Mouse (Mus musculus) gastrocnemius, postnatal 10 days (tissue): ENCODE measurements around the gene Cdc42bpa. TPM values are rescaled to one million over a fixed set of nuclear protein-coding genes. Genes with fewer than 3 reads are reported as not detected.

ENCODE experiments used
- DNase-seq: peaks from one replicate; pipeline ENCODE4 v3.0.0; 2021; ENCODE audit warnings: mixed read lengths
- long read RNA-seq, 2 experiments: library from polyadenylated mRNA; stranded (forward); transcript quantifications; one replicate each; pipeline ENCODE4 v2.0.0; 2021
- total RNA-seq, 2 experiments: library from RNA; stranded (reverse); gene quantifications; 2 replicates each; pipeline ENCODE4 v1.2.3; 2021

Gene Cdc42bpa
- total RNA-seq: 10 to 100 TPM; 34.9 to 43.3 TPM
- long read RNA-seq, experiment 1, full-length matches to known transcripts: 2 of 8 reads
- long read RNA-seq, experiment 1, partial matches to known transcripts: 3 of 8 reads
- long read RNA-seq, experiment 1, other reads (novel, unspliced or antisense): 3 of 8 reads
- long read RNA-seq, experiment 2, full-length matches to known transcripts: 1 of 6 reads
- long read RNA-seq, experiment 2, partial matches to known transcripts: 2 of 6 reads
- long read RNA-seq, experiment 2, other reads (novel, unspliced or antisense): 3 of 6 reads

DNA sequence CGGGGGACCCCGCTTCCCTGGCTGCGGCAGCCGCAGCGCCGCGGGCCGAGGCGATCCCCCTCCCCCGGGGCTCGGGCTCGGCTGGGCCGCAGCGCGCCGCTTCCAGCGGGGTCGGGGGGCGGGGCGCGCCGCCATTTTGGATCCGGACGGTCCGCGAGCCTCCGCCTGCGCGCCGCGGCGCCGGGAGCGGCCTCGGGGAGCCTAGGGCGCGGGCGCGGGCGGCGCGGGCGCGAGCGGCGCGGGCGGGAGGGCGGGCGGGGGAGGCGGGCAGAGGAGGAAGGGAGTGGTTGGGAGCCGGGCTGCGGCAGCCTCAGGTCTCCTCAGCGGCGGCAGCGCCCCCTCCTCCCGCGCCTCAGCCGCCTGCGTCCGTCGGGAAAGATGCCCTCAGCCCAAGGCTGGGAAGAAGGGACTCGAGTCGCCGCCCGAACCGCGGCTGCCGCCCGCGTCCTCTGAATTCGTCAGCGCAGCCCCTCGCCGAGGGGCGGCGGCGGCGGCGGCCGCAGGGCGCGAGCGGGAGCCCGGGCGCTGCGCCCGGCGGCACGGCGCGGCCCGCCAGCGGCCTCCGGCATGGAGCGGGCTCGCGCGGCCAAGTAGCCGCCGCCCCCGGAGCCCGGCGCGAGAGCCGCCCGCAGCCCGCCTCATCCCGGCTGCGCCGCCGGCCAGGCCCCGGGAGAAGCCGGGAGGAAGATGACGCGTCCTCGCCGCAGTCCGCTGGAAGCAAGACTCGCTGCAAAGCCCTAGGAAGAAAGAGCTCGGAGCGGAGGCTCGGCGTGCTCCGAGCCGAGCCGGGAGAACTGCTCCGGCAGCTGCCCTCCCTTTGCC lies at the start of gene Cdc42bpa:
Gene Cdc42bpa, plus strand, starts transcription at position 752 of the 822 bp plus-strand sequence.
- DNase-seq: peak; percentile 86

DNA sequence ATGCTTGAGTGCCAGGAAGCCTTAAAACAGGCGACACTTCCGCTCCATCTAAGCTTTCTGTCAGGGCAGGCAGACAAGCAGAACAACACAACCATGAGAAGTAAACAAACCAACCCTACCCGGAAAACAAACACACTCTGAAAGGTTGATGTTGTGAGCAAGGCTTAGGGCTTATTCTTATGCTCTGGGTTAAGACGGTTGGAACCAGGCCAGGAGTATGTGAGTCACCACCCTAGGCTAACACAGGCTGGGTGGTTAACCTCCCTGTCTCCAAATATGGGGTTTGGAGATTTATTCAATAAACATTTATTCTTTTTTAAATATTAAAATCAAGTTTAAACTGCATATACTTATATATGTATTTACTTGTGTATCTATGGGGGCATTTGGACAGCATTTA lies 46.8 kb upstream of the Cdc42bpa start:
- DNase-seq: peak; percentile 54

DNA sequence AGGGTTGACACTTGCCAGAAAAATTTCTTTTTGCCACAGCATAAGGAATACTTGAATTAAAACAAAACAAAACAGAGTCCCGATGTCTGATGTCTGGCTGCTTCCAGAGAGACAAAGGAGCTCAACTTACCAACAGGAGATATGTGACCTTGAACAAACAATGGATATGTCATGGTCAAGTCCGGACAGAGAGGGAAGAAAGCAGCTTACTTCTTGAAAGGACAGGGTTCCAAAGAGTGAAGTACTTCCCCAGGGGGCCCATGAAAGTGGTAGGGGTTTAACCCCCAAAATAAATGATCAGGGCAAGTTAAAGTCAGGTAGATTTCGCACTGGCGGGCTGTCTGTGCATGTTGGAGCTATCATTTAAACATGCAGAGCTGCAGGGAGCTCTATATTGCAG lies 43.2 kb upstream of the Cdc42bpa start:
- DNase-seq: no peak

DNA sequence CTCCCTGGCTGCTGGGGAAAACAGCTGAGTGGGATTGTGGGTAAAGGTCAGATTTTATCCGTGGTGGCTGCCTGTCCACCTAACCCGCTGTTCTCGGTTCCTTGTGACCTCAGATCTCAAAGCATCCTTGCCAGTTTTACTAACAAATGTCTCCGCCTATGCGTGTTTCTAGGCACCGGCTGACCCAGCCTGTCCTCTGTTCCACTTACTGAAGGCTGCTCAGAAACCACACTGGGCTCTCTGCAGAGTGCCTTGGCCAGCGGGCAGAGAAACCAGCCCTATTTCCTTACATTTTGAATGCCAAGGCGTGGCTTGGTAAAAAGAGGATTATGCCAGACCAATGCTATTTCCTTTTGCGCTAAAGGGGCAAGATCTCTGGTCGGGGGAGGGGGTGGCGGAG lies 42.8 kb upstream of the Cdc42bpa start:
- no peak for DNase-seq

DNA sequence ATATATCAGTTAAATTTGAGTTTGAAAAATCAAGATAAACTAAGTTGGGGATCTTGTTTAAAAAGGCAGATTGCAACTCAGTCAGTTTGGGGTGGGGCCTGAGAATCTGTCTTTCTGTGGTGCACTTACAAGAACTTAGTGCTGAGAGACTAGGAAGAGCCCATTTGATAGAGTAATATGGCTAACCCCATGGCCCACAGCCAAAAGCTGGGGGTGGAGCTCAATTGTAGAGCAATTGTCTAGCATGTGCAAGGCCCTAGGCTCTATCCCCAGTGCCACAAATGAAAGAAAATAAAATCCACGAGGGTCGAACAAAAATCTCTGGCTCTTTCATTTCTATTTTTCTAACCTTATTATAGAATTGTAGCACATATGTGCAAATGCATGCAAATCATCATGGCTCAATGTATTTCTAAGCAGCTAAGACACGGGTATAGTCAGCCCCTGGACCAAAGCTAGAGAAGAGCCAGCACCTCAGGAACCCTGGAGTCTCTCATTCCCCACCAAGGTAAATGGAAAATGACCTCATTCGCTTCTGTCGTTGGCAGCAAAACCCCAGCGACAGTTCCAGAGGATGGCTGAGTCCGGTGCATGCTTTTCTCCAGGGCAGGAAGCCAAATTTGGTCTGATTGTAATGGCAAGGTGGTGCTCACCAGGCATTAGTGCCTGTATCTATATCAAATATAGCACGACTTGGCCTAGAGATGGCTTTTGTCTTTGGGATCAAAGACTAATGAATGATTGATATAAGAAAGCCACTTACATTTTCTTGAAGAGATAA lies 40.4 kb upstream of the Cdc42bpa start:
- peak; percentile 38 for DNase-seq

DNA sequence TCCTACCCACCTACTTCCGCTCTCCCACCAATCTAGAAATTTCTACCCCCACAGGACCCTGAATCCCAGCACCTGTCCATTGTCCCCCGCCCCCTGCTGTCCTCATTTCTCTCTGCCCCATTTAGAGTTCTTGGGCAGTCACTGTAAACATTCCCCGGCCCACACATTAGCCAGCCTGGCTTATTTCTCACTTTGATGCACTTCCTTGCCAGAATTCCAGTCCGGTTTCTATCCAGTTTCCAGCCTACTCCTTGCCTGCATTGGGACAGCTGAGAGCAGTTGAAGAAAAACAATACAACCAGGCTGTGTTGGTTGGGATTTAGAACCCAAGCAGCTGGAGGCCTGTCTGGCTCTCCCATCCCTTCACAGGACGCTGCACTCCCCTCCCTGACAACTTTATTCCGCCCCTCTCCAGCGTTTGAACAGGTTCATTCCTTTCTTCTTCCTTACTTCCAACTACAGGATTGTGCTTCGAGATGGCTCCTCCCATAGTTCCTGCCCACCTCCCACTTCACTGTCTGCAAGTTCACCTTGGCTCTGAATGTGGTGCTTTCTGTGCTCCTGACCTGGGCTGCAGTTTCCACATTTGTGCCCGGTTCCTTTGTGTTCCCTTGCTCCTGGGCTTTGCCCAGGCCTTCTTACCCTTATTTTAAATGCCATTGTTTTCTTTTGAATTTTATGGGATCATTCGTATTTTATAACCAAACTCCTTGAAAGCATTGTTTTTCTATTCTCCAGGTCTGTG lies 36.4 kb upstream of the Cdc42bpa start:
- DNase-seq: no peak

DNA sequence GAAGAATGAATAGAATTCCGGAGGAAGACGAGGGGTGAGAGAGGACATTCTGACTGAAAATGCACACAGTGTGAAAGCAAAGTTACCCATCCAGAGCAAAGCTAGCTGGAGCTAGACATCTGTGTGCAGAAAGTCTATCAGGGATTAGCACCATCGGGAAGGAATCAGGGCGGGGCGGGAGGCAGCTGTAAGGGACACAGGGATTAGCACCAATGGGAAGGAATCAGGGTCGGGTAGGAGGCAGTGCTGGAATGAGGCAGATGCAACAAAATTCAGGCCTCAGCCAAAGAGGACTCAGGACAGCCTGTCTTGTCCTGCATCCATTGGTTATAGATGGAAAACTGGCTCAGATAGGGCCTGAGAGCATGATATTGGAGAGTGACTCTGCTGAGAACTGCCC lies 34.0 kb upstream of the Cdc42bpa start:
- no peak for DNase-seq

DNA sequence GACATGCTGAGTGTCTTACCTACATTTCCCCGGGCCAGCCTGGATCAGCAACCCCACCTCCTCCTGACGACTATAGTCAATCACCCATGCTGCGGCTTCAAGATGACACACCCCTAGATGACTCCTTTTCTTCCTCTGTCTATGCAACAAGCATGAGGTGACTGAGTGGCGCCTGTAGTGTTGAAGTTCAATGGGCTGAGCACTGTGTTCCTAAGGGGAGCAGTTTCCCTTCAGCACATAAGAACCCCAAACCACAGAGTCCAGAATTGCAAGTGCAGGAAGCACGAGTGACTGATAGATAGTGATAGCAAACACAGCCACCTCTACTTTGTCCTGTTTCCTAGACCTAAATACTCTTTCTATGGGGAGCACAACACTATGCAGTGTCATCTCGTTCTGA lies 33.2 kb upstream of the Cdc42bpa start:
- DNase-seq: no peak

DNA sequence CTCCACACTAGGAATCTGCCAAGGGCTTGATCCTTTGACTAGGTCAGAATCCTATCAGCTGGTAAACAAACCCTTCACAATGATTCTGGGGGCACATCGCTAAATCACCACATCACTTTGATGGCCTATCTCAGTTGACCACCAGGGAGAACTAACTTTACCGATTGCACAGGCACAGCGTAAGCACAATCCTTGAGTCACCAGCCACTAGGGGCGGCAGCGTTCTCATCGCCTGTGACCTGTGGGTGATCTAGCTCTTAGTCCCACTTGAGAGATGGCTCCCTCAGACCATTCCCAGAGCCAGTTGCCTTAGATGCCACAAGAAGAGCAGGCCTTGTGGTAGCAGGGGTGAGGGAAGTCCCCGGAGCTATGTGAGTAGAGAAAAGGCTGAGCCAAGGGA lies 31.4 kb upstream of the Cdc42bpa start:
- no peak for DNase-seq

DNA sequence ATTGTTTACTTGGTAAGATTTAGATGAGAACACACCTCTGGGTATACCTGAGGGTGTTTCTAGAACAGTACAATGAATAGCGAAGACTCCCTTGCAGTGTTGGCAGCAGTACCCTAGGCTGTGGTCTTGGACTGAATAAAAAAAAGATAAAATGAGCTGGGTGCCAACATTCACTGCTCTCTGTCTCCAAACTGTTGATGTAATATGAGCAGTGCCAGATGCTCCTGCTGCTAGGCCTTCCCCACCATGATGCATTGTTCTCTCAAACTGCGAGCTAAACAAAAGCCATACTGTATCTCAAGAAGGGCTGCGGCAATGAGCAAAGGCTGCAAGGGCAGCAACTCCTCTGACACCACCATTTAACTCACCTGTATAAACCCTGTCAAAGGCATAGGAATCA lies 29.0 kb upstream of the Cdc42bpa start:
- no peak for DNase-seq

DNA sequence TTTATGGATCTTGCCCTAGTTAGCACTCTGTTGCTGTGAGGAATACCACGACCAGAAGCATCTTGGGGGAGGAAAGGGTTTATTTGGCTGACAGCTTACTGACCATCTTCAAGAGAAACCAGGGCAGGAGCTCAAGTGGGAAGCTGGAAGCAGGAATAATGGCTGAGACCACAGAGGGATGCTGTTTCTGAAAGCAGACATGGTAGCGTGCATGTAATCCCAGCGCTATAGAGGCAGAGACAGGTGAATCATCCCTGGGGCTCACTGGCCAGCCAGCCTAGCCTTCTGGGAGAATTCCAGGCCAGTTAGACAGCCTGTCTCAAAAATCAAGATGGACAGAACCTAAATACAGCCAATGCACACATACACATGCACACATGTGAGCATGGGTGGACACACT lies 26.2 kb upstream of the Cdc42bpa start:
- no peak for DNase-seq

DNA sequence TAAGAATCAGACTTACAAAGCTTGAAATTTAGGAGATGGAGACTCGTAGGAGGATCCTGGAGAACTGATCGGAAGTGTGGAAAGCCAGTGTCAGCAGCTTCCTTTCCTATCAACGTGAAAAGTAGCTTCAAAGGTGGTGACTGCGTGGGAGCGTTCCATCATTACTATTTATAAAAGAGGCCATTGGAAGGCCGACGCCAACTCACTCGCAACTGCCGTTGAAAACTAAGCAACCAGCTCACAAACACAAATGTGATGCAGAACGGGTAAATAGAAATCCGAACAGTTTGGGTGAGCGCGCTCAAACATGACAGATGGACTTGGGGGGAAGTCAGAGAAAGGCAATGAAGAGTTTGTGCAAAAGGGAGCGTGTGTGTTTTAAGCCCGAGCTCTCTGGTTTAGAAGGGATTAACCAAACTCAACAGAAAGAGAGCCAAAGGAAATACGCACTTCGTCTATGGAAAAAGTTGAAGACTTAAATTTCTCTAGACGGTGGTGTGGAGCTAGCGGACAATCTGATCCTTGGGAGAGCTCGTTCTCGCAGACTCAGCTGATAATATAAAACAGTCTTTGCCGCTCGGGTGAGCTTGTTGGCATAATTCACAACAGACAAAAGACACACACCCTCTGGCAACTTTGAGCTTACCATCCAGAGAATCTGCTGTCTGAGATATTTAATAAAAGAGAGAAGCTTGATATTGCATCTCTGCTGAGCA lies 20.0 kb upstream of the Cdc42bpa start:
- no peak for DNase-seq

DNA sequence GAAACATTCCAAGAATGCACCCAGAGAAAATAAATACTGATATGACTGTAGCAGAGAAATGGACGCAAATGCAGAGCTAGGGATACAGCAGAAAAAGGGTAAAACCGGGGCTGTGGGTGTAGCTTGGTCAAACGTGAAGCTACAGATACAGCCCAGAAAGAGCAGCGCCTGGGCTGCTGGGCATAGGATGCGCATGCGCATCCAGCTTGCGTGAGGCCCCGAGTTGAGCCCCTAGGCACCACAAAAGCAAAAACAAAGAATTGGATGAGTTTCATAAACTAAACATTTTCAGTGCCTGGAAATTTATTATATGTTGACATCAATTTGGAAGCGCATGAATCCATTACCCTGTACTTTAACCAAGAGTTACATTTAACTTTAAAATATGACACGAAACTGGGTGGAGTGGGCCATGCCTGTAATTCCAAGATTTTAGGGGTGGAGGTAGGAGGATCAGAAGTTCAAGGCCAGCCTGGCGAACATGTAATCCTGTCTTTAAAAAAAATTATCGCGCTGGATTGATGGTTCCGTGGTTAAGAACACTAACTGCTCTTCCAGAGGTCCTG lies 19.4 kb upstream of the Cdc42bpa start:
- no peak for DNase-seq

DNA sequence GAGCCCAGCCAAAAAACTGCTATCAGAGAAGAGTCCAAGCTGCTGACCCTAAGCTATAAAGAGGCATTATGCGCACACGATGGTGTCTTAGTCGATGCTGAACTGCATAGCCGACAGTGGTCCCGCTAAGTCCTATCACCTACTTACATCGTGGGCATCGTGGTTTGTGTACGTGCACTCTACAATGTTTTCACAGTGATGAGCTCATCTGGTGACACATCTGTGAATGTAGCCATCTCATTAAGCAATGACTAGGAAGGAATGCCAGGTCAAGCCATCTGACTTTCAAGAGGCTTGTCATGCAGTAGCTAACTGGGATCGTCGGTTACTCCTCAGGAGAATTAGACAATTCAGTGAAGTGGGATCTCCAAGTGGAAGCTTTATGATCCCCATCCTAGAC lies 15.3 kb upstream of the Cdc42bpa start:
- no peak for DNase-seq

DNA sequence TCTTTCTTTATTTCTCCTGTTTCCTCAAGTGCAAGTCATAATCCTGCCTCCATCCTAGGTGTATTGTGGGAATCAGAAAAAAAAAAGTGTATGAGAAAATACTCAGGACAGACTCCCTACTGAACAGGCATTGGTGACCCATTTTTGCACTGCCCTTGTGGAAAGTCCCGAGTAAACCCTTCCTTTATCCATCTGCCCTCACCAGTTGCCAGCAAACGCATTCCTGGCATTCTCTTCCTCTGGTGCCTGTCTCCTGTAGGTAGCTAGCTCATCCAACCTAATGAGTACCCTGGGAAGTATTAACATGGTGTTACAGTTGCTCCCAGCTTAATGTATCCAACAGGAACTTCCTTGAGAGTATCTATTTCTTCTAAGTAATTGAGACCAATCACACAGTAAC lies 13.7 kb upstream of the Cdc42bpa start:
- no peak for DNase-seq

DNA sequence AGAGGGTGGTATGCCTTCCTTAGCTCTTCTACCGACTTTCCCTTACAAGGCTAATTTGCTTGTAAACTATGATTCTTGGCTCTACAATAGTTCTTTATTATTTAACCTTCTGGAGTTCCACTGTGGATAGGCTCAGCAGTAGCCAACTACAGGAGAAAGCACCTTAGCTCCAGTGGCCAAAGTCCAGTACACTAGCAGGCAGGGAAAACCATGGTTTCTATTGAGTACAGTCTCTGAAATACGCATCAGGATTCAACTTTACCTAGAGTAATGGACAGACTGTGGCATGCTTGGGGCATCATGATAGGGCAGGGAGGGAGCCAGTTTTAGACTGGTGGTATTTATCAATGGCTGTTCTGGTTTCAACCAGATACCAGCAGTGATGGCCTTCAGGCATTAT lies 12.6 kb upstream of the Cdc42bpa start:
- DNase-seq: no peak

DNA sequence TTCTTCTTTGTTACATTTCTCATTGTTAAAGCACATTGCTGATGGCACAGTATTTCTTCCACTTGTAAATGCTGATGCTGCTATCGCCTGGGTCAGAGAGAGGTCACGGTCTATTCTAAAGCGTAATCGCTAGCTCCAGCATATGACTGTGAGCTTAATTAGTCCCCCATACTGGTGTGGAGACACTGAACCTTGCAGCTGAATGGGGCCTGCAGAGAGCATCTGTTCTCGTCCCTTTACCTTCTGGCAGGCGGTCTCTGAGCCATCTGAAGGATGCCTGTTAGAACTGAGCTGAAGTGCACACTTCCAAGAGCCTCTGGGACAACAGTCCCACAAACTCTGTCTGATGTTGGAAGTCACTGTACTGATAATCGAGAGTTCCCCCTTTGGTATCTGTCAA lies 8.7 kb upstream of the Cdc42bpa start:
- no peak for DNase-seq

DNA sequence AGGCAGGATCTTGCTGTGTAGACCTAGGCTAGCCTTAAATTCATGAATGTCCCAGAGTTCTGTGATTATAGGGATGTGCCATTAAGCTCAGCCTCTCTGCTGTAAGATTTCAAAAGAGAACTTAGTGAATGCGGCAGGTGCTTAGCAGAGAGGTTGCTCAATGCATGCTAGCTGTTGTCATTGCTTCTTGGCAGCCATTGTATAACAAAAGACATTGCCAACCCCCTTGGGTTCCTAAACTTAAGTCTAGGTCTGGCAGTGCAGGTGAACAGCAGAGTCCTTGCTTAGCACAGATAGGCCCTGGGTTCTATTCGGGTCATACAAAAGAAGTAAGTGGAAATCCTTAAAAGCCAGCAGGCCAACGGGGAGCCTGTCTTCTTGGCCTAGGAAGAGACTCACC lies 7.0 kb upstream of the Cdc42bpa start:
- no peak for DNase-seq

DNA sequence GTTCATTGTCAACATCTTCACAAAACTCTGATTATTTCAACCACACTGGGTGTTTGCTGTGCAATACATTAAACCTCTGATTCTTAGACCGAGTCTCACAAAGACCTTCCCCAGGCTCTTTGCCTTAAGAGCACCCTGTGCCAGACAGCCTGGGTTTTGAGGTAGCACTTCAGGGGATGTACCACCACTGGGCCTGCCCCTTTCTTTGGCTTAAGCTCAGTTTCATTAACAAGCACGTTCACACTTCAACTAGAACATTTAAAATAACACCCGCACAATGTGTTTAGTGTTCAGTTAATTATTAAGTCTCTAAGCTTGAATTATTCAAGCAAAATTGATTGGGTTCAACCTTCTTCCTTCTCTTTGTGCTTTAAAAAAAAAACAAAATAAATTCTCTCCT lies 2.8 kb upstream of the Cdc42bpa start:
- DNase-seq: no peak

DNA sequence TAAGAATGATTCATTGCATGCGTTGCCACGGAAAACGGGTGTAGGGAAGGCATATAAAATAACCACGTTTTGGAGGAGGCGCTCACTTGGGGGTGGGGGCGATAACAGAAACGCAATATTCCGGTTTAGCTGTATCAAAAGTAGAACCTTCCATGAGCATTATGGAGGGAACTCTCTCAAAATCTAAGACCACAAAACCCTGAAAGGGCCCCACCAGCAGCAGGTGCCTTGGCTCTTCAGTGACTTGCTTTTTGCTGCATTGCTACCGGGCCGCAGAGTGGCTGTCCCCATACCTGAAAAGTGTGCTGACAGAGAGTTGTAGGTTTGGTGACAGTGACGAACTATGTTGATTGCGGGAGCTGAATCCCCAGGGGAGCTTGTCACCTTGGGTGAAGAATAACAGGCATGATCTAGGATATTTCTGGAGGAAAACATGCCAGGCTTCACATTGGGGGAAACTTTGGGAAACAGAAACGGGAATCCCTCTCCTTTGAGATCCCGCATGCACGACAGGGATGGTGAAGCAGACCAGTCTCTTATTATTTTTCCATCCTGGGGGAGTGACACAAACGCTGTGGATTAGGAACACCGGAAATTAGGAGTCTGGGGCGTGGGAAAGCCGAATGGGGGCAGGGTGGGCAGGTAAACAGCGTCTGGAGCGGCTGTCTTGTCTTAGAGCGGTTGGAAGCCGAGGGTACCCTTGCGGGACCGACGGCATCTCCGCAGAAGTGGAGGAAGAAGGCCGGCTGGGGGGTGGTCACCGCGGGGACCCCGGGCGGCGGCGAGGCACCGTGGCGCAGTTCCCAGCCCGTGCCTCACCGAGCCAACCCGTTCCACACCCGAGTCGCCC lies 1.2 kb upstream of the Cdc42bpa start:
- DNase-seq: peak; percentile 12

DNA sequence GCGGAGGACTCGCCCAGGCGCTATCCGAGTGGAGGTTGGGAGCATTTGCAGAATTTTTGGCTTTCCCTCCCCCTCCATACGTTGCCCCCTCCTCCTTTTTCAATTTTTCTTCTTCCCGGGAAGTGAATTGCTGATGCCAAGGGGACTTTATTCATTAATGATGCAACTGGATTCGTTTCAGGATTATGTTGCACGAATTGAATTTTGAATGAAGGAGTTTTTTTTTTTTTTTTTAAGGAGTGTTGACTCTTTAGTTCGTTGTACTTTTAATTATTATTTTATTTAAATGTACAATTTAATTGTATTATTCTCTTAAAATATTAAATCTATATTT lies 238 bp downstream of the Cdc42bpa start:
- no peak for DNase-seq
